Mouse (Mus musculus) gastrocnemius, adult 2 months (tissue): ENCODE data around the gene Adora2a. TPM values are rescaled to one million over a fixed set of nuclear protein-coding genes. Genes with fewer than 3 reads are reported as not detected.
A peak's percentile ranks its signal among the peaks of the same experiment; 100 is the strongest.
"Not testable (repeated sequence)": the region's sequence is repeated elsewhere in the genome, so short reads cannot be mapped to it uniquely, and the experiment has no call there.

Experiments used
- DNase-seq: peaks from one replicate; pipeline ENCODE4 v3.0.0; 2022
- H3K27ac ChIP-seq: fragments of 200-600 bp; 2 replicates; pipeline ENCODE4 v1.8.1; 2022; ENCODE audit warnings: mild to moderate bottlenecking
- H3K4me3 ChIP-seq: fragments of 200-600 bp; 2 replicates; pipeline ENCODE4 v1.8.1; 2022; ENCODE audit warnings: mild to moderate bottlenecking, moderate library complexity
- CTCF ChIP-seq: fragments of 200-600 bp; IDR thresholded peaks from 2 replicates; pipeline ENCODE4 v1.8.1; 2022; ENCODE audit warnings: antibody characterized with exemption, mild to moderate bottlenecking, moderate library complexity
- intact Hi-C: fragments of 180-260 bp; cut with DNase I; formaldehyde crosslinking; loops from one replicate; pipeline ENCODE4 v1.15.1; 2025
- total RNA-seq, 2 experiments: library from RNA; stranded (reverse); gene quantifications; 2 replicates each; pipeline ENCODE4 v1.2.3; 2021

Gene Adora2a
- total RNA-seq, 2 experiments from 2014 or later, result 0.92 to 0.98 TPM

DNA sequence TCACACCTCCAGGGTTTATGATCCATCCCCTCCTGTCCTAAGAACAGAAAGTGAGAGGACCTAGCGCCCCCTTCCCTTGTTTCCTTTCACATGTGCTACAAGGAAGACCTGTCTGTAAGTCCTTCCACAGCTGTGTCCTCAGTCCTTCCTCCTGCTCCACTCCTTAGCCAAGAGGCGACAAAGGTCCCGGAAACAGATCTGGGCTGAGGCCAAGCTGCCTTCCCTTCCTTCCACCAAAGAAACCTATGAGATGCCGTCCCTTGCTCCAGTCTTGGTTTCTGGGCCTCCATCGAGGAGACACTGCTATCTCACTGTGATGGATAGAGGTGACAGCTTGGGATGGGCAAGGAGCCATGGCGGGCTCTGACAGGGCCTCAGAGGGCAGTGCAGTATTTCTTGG, 18.4 kb downstream of the Adora2a start:
- intact Hi-C loops, result no loop called here
- TF ChIP-seq CTCF, result no peak
- no peak overlapping the region for H3K4me3 ChIP-seq
- peak overlapping the region; percentile 46 for H3K27ac ChIP-seq
- no peak for DNase-seq

DNA sequence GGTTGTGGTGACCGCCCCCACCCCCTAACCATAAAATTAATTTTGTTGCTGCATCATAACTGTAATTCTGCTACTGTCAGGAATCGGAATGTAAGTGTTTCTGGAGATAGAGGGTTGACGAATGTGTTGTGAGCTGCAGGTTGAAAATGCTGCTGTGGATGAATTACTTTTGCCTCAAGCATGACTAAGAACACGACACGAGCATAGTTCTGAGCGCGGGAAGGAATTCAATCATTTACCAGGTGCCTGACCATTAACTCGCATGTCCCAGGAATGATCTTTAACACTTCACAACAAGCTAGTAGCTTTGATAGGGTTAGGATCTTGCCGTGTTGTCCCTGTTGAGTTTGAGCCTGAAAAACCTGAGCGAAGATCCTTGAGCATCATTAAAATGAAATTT, 20.6 kb downstream of the Adora2a start:
- DNase-seq, result no peak
- no peak overlapping the region for H3K4me3 ChIP-seq
- no peak overlapping the region for H3K27ac ChIP-seq
- no peak for TF ChIP-seq CTCF
- intact Hi-C loops, result no loop called here

DNA sequence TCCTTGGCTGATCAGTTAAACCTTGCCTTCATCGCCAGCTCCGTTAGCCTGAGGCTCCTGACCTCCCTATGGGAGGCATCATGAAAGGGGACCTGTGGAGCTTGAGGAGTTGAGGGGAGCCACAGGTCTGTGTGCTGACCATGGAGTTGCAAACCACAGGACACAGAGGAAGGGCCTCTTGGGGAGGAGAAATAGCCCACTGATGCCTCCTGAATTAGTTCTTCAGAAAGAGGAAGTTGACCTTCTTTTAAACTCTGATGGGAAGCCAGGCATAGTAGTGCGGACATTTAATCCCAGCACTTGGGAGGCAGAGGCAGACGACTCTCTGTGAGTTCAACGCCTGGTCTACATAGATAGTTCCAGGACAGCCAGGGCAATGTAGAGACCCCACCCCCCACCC, 22.2 kb downstream of the Adora2a start:
- H3K4me3 ChIP-seq, result no peak overlapping the region
- DNase-seq, result no peak
- intact Hi-C loops, result no loop called here
- no peak for TF ChIP-seq CTCF
- no peak overlapping the region for H3K27ac ChIP-seq

DNA sequence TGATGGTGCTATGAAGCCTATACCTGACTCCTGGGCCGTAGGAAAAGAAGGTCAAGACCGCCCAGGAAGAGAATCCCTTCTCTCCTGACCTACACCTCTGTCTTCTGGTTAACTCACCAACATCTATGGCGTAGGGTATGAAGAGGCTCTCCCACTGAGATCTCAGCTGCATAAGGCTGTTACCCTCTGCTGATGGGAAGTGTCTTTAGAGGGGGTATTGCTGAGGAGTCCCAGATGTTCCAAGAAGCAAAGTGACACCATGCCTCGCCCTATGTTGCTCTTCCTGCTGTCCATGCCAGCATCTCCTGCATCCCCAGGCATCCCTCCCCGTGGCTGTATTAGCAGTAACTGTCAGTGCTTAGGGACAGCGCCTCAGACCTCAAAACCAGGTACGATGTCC, 22.7 kb downstream of the Adora2a start:
- Histone ChIP-seq H3K4me3 (no peak overlapping the region), H3K27ac (no peak overlapping the region)
- no peak for TF ChIP-seq CTCF
- DNase-seq, result no peak
- intact Hi-C loops, result no loop called here

DNA sequence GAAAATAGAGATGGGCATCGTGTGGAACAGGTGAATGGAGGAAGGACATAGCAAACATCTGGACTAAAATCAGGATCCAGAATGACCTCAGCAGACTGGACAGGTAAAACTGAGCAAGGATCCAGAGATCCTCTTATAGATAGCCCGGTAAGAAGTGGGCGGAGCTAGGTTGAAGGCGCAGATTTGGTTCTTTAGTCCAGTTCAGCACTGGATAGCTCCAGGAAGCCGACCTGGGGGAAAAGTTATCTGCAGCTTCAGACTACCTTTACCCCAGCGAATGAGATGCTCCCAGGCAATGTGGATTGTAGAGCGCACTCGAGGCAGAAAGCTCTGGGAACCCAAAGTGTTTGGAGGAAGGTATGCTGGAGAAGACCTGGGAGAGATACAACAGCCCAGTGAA, 25.3 kb downstream of the Adora2a start:
- Histone ChIP-seq H3K27ac (no peak overlapping the region), H3K4me3 (no peak overlapping the region)
- no peak for DNase-seq
- intact Hi-C loops, result no loop called here
- no peak for TF ChIP-seq CTCF

DNA sequence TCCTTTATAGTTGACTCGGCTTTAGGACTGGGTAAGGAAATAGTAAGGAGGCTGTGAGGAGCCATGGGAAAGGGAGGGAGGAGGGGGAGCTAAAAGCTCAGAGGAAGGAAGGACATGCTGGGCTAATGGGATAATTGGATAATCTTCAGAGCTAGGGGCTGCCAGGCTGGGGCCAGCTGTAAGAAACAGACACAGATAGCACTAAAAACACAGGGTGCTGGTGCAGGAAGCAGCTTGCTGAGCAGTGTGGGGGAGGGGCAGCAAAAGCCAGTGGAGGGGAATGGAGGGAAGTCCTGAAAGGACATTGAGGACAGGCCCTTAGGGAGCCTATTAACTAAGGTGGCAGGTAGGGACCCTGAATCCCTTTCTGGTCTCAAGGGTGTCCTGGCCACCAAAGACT, 27.9 kb downstream of the Adora2a start:
- DNase-seq, intact Hi-C loops, H3K4me3 ChIP-seq, H3K27ac ChIP-seq: not testable (repeated sequence)

DNA sequence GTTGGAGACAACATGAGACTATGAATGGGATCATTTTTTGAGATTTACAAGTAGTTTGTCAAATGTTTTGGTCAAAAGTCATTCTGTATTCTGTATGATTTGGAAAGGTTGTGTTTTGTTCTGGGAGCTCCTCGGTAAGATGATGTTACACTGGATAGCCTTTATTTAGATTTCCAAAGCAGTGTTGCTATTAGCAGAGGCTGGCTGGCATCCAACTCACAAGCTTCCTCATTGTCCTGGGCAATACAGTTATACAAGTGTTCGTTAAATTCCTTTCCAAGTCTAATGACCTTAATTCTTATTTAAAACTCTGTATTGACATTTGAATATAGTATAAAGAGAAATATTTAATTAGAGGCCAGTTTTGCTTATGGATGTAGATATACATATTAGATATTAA, 28.6 kb downstream of the Adora2a start:
- TF ChIP-seq CTCF, result no peak
- DNase-seq, result no peak
- Histone ChIP-seq H3K27ac (no peak overlapping the region), H3K4me3 (no peak overlapping the region)
- intact Hi-C loops, result no loop called here

DNA sequence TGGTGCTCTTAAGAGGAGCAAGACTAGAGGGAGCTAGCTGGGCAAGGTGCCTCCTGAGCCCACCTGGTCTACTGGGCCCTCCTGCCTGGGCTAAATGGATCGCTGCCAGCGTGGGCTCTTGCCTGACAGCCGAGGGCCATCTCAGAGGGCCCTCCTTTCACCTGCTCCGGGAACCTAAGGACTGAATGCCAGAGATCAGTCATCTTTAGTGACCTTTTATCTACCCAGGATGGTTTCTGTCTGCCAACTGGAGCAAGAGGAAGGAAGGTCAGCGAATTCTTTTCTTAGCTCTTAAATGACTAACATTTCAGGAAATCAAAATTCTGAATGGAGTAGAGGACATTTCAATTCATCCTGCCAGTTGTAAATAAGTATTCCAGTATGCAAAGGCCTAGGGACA, 33.9 kb downstream of the Adora2a start:
- intact Hi-C loops, result no loop called here
- TF ChIP-seq CTCF, result no peak
- no peak for DNase-seq
- H3K4me3 ChIP-seq, result no peak overlapping the region
- no peak overlapping the region; the same call in 1 of the 2 replicates for H3K27ac ChIP-seq

DNA sequence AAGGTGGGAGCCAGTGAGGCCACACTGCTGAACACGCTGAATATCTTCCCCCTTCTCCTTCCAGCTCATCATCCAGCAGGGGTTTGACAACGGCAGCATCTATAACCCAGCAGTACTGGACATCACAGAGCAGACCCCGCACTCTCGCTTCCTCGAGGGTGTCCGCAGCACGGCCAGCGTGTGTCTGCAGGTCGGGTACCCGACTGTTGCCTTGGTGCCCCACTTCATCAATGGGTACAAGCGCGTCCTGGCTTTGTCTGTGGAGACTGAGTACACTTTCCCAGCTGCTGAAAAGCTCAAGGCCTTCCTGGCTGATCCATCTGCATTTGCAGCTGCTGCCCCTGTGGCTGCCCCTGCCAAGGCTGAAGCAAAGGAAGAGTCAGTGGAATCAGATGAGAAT, 35.9 kb downstream of the Adora2a start:
- Histone ChIP-seq H3K4me3 (no peak overlapping the region), H3K27ac (no peak overlapping the region)
- no peak for TF ChIP-seq CTCF
- intact Hi-C loops, result no loop called here
- DNase-seq, result no peak

DNA sequence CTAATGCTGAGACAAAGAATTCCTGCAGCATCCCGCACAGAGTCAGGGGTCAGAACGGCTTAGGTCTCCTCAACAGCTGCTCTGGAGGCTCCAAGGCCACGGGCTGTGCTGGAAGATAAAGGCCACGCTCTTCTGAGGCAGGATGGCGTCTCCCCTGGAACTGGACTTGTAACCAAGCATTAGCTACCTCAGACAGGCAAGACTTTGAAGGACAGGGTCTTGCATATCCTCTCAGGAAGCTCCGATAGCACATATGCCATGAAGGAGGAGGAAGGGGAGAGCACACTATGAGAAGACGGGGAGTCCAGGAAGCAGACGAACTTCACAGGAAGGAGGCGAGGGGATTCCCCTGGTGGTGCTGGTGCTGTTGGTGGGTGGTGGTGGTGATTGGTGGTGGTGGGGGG, 37.2 kb downstream of the Adora2a start:
- H3K27ac ChIP-seq, intact Hi-C loops, DNase-seq, H3K4me3 ChIP-seq: not testable (repeated sequence)

DNA sequence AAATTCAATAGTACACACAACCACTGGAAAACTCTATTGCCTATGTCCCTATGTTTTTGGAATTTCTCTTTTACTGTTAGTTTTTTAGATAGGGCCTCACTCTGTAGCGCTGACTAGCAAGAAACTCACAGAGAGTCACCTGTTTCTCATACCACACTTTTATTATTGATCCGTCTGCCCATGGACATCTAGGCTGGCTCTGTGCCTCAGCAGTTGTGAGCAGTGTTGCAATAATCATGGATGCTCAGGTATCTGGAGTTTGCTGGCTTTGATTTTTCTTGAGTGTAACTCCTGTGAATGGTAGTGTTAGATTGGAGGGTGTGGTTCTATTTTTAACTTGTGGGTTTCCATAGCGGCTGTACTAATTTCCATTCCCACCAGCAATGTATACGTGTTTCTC, 38.7 kb downstream of the Adora2a start:
- no peak overlapping the region for H3K4me3 ChIP-seq
- intact Hi-C loops, result no loop called here
- no peak overlapping the region for H3K27ac ChIP-seq
- DNase-seq, result no peak
- no peak for TF ChIP-seq CTCF

DNA sequence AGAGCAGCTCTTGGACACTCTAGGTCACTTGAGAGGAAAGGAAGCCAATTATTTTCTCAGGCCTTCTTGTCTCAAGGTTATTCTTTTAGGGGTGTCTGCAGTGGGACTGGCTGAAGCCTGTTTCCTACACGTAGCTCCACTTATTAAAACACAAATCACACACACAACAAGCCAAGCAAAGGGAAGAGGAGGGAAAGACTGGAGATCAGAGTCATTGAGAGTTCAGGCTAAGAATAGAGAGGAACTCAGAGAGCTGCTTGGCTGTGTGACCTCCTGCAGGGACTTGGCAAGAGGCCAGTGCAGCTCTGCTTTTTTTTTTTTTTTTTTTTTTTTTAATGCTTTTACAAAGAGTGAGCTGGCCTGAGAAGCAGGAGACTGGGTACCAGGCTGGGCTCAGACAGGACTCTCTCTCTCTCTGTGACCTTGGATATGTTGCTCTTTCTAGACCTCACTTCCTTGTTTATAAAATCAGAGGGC, 47.6 kb downstream of the Adora2a start:
- H3K4me3 ChIP-seq, intact Hi-C loops: not testable (repeated sequence)
- H3K27ac ChIP-seq, result peak overlapping the region; percentile 48
- DNase-seq, result peak; percentile 30

DNA sequence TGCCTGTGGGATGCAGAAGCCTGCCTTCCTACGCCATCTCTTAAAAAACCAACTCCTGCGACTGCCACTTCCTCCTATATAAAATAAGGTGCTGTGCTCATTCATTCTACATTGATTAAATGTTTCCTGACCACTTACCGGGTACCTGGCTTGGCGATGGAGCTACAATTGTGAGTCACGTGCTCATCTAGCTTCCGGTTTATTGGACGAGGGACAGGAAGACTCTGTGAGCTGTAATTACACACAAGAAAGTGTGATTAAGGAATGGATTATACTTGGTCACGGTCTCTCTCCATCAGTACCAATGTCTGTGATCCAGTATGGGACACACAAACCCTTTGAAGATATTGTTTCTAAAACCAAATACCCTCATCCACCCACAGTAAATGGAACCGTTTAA, 48.1 kb downstream of the Adora2a start:
- no peak for DNase-seq
- intact Hi-C loops, result no loop called here
- Histone ChIP-seq H3K4me3 (no peak overlapping the region), H3K27ac (no peak overlapping the region)
- no peak for TF ChIP-seq CTCF

DNA sequence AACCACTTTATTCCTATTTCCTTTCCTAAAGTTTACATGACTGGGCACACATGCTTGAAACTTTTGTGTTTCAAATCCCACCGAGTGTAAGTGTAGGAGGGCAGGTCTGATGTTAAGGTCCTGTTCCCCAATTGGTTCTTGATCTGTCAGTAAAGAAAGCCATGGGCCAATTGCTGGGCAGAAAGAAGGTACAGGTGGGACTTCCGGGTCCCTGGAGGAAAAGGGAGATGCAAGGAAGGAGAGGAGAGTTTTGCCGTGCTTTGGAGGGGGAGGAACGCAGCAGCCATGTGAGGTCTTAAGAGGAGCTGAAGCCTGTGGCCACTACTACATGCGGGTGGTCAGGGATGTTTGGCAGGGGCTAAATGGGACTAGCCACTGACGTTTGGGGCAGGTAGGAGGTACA, 48.6 kb downstream of the Adora2a start:
- Histone ChIP-seq H3K27ac (no peak overlapping the region), H3K4me3 (no peak overlapping the region)
- TF ChIP-seq CTCF, result no peak
- intact Hi-C loops, result no loop called here
- DNase-seq, result no peak

DNA sequence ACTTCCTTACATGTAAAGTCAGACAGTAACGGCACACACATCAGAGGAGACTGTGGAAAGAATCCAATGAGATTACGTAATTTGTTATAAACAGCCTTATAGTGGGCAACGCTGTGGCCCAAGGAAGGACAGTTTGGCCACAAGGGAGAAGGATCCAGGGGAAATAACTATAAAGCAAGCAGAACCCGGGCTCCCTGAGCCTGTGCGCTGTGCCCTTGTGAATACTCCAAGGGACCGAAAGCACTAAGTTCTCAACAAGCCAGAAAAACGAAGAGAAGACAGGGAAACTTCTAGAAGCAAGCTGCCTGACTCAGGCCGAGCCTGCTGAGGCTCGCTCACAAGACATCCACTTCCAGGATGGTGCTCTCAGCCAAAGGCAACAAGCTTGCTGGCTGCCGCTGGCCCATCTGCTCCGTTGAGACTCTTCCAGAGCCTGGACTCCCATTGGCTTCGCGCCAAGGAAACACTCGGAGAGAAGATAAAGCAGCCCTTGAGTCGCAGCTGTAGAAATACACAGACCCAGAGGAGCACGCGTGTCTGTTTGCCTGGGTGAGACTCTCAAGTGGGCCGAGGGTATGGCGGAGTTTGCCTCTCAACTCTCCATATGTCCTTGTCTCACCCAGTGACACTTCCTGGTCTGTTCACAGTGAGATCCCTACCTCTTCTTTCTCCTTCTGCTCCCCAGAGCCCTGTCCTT, 57.1 kb downstream of the Adora2a start:
- H3K4me3 ChIP-seq, result peak overlapping the region; percentile 49
- intact Hi-C loops, result not testable (repeated sequence)
- peak overlapping the region; percentile 81 for H3K27ac ChIP-seq
- peak; percentile 37 for DNase-seq
